Mouse (Mus musculus): ENCODE data around the gene Tiam1. TPM values are rescaled to one million over a fixed set of nuclear protein-coding genes. Genes with fewer than 3 reads are reported as not detected.
A peak's percentile ranks its signal among the peaks of the same experiment; 100 is the strongest.

The Tiam1 gene
- polyA plus RNA-seq, 1 experiment from 2014 or later: 24.1 TPM

- ATAC-seq (ENCODE audit: insufficient read depth, low FRiP score): no peak
- H3K4me3 ChIP-seq (replicated peaks; ENCODE audit: low read length): no peak overlapping the region
- peaks cover 7% of the 10 kb centered on the region for H3K9me3 ChIP-seq (replicated peaks; ENCODE audit: control insufficient read depth, low read length)
- no peaks in the 10 kb centered on the region for H3K4me1 ChIP-seq (ENCODE audit: control insufficient read depth, insufficient read depth, low read length)
- 74% methylated on average over 9 of the region's 9 CpGs for WGBS
- no peak overlapping the region for H3K4me2 ChIP-seq (ENCODE audit: low read depth, low read length)
- peaks cover 5% of the 10 kb centered on the region; the same call in 1 of the 2 replicates for H3K36me3 ChIP-seq (ENCODE audit: control insufficient read depth, insufficient read depth, low read length)
- no peaks in the 10 kb centered on the region for H3K27me3 ChIP-seq (ENCODE audit: control insufficient read depth, insufficient read depth, low read length)
- no peak overlapping the region for H3K9ac ChIP-seq (ENCODE audit: low read length)
- H3K27ac ChIP-seq (ENCODE audit: low read length): no peak overlapping the region
These were observed 292.2 kb downstream of the Tiam1 start for GRCm38 (mm10) chr16:89851333-89851732.

DNA sequence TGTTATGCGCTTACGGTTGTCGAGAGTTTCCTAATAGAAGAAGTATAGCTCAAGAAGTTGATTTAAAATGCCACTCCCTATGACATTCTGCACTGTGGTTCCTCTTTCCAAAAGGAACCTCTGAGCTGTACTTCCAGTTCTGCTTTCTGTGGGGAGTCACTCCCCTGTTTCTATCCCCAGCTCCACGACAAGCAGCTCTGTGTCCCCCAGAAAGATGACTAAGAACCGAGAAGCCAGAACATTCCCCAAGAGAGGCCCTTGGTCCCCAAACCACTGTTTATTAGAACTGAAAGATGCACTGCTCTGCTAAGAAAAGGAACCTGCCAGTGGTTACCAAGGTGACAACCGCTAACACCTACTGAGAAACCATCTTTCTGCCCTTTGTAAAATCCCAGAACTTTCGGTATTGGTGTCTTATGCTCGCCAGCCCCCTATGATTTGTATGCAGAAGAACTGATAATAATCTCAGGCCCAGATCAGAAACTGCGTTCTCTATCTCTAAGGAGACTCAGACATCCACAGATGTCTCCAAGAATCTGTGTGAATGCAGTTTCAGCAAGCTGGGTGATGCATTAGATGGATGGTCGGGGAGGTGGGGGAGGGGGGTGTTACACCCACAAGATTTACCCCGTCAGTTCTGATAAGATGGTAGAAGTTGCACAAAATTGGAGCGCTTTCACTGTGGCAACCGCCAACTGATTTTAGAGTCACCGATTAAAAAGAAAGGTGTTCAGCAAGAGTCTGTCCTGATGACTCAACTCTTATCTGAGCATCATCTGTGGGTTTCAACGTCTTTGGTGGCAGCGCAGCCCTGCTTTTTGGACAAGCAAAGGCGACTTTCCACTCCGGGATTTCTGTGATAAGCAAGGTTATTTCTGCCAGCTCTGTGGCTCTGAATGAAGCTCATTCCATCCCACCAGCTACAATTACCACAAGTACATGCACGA is 294.6 kb downstream of the Tiam1 start:
- H3K9ac ChIP-seq (ENCODE audit: low read length): no peak overlapping the region
- H3K4me3 ChIP-seq (replicated peaks; ENCODE audit: low read length): no peak overlapping the region
- H3K27ac ChIP-seq (ENCODE audit: low read length): no peak overlapping the region
- 87% methylated on average over 19 of the region's 19 CpGs for WGBS
- ATAC-seq (ENCODE audit: insufficient read depth, low FRiP score): no peak
- H3K4me2 ChIP-seq (ENCODE audit: low read depth, low read length): no peak overlapping the region
- H3K9me3 ChIP-seq (replicated peaks; ENCODE audit: control insufficient read depth, low read length): peaks cover 7% of the 10 kb centered on the region
- H3K27me3 ChIP-seq (ENCODE audit: control insufficient read depth, insufficient read depth, low read length): no peaks in the 10 kb centered on the region
- H3K36me3 ChIP-seq (ENCODE audit: control insufficient read depth, insufficient read depth, low read length): peaks cover 5% of the 10 kb centered on the region; the same call in 1 of the 2 replicates
- no peaks in the 10 kb centered on the region for H3K4me1 ChIP-seq (ENCODE audit: control insufficient read depth, insufficient read depth, low read length)

DNA sequence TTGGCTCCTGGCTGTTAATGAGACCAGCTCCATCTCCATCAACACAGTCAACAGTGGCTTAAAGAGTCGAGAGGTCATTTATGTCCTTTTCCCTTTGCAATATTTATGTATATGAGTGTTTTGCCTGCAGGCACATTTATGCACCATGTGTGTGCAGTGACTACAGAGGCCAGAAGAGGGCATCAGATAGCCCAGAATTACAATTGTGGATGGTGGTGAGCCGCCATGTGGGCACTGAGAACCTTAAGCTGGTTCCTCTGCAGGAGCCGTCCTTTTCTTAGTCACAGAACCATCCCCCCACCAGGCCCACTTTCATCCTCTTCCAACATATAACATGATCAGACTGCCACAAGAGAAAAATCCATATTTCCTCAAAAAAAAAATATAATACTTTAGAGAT is 295.4 kb downstream of the Tiam1 start:
- no peaks in the 10 kb centered on the region for H3K4me1 ChIP-seq (ENCODE audit: control insufficient read depth, insufficient read depth, low read length)
- H3K4me3 ChIP-seq (replicated peaks; ENCODE audit: low read length): no peak overlapping the region
- no peak for ATAC-seq (ENCODE audit: insufficient read depth, low FRiP score)
- peaks cover 7% of the 10 kb centered on the region for H3K9me3 ChIP-seq (replicated peaks; ENCODE audit: control insufficient read depth, low read length)
- H3K27ac ChIP-seq (ENCODE audit: low read length): no peak overlapping the region
- WGBS: 91% methylated on average over 3 of the region's 3 CpGs
- no peaks in the 10 kb centered on the region for H3K27me3 ChIP-seq (ENCODE audit: control insufficient read depth, insufficient read depth, low read length)
- H3K4me2 ChIP-seq (ENCODE audit: low read depth, low read length): no peak overlapping the region
- H3K9ac ChIP-seq (ENCODE audit: low read length): no peak overlapping the region
- peaks cover 5% of the 10 kb centered on the region; the same call in 1 of the 2 replicates for H3K36me3 ChIP-seq (ENCODE audit: control insufficient read depth, insufficient read depth, low read length)

DNA sequence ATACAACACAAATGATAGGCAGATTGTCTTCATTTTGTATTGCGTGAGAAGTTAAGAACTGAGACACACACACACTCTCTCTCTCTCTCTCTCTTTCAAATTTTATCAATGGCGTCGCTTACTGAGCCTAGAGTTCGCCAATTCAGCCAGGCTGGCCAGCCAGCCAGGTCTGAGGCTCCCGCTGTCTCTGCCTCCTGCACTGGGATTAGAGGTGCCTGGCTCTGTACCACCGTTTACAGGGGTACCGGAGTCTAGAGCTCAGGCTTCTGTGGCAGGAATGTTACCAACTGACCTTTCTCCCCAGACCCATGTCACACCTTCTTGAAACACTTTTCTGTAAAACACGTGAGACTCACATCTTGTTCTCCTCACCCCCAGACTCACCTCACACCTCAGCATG is 298.1 kb downstream of the Tiam1 start:
- no peak overlapping the region for H3K4me2 ChIP-seq (ENCODE audit: low read depth, low read length)
- H3K27me3 ChIP-seq (ENCODE audit: control insufficient read depth, insufficient read depth, low read length): no peaks in the 10 kb centered on the region
- no peak overlapping the region for H3K4me3 ChIP-seq (replicated peaks; ENCODE audit: low read length)
- 0 out of 2 replicates have a peak, but pooled peaks cover 3% of the 10 kb centered on the region for H3K4me1 ChIP-seq (ENCODE audit: control insufficient read depth, insufficient read depth, low read length)
- H3K36me3 ChIP-seq (ENCODE audit: control insufficient read depth, insufficient read depth, low read length): peaks cover 5% of the 10 kb centered on the region; the same call in 1 of the 2 replicates
- H3K27ac ChIP-seq (ENCODE audit: low read length): no peak overlapping the region; the same call in none of the 2 replicates
- H3K9me3 ChIP-seq (replicated peaks; ENCODE audit: control insufficient read depth, low read length): peaks cover 7% of the 10 kb centered on the region
- no peak overlapping the region for H3K9ac ChIP-seq (ENCODE audit: low read length)
- ATAC-seq (ENCODE audit: insufficient read depth, low FRiP score): no peak
- 71% methylated on average over 8 of the region's 8 CpGs for WGBS

- H3K4me1 ChIP-seq (ENCODE audit: control insufficient read depth, insufficient read depth, low read length): 0 out of 2 replicates have a peak, but pooled peaks cover 3% of the 10 kb centered on the region
These were observed 299.0 kb downstream of the Tiam1 start for GRCm38 (mm10) chr16:89844580-89844979.

GRCm38 (mm10) chr16:89841894-89842293 is 301.7 kb downstream of the Tiam1 start:
- Histone ChIP-seq H3K9ac (ENCODE audit: low read length) (no peak overlapping the region), H3K27ac (ENCODE audit: low read length) (no peak overlapping the region), H3K4me2 (ENCODE audit: low read depth, low read length) (no peak overlapping the region), H3K4me1 (ENCODE audit: control insufficient read depth, insufficient read depth, low read length) (0 out of 2 replicates have a peak, but pooled peaks cover 3% of the 10 kb centered on the region), H3K36me3 (ENCODE audit: control insufficient read depth, insufficient read depth, low read length) (no peaks in the 10 kb centered on the region), H3K4me3 (replicated peaks; ENCODE audit: low read length) (no peak overlapping the region), H3K9me3 (replicated peaks; ENCODE audit: control insufficient read depth, low read length) (no peaks in the 10 kb centered on the region), H3K27me3 (ENCODE audit: control insufficient read depth, insufficient read depth, low read length) (no peaks in the 10 kb centered on the region)
- 72% methylated on average over 6 of the region's 6 CpGs for WGBS
- ATAC-seq (ENCODE audit: insufficient read depth, low FRiP score): no peak

More at GRCm38 (mm10) chr16:89844580-89844979, 299.0 kb downstream of the Tiam1 start:
- Histone ChIP-seq H3K9me3 (replicated peaks; ENCODE audit: control insufficient read depth, low read length) (peaks cover 7% of the 10 kb centered on the region), H3K4me3 (replicated peaks; ENCODE audit: low read length) (no peak overlapping the region), H3K27me3 (ENCODE audit: control insufficient read depth, insufficient read depth, low read length) (no peaks in the 10 kb centered on the region), H3K27ac (ENCODE audit: low read length) (0 out of 2 replicates have a peak overlapping the region, but pooled peaks have one; percentile 36), H3K4me2 (ENCODE audit: low read depth, low read length) (no peak overlapping the region), H3K36me3 (ENCODE audit: control insufficient read depth, insufficient read depth, low read length) (peaks cover 5% of the 10 kb centered on the region; the same call in 1 of the 2 replicates), H3K9ac (ENCODE audit: low read length) (no peak overlapping the region)
- WGBS: 39% methylated on average over 5 of the region's 5 CpGs
- ATAC-seq (ENCODE audit: insufficient read depth, low FRiP score): peak; percentile 46; the same call in 1 of the 2 replicates

DNA sequence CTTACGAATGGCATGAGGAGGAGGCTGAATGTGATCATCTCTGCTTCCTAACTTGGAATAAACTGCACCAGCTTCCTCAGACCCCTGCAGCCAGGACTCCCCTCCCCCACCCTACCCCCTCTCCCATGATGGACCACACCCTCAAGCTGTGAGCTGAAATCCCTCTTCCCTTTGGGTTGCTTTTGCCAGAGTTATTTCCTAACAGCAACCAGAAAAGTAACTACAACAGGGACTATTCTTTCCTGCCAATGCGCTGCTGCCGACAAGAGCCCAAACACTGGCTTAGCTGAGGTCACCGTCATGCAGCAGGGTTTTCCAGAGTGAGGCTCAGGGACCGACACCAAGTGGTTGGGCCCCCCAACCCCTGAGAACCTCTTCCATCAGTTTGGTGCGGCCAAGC is 303.2 kb downstream of the Tiam1 start:
- Histone ChIP-seq H3K4me3 (replicated peaks; ENCODE audit: low read length) (no peak overlapping the region), H3K4me2 (ENCODE audit: low read depth, low read length) (no peak overlapping the region), H3K9me3 (replicated peaks; ENCODE audit: control insufficient read depth, low read length) (no peaks in the 10 kb centered on the region), H3K27ac (ENCODE audit: low read length) (no peak overlapping the region), H3K36me3 (ENCODE audit: control insufficient read depth, insufficient read depth, low read length) (no peaks in the 10 kb centered on the region), H3K9ac (ENCODE audit: low read length) (no peak overlapping the region), H3K4me1 (ENCODE audit: control insufficient read depth, insufficient read depth, low read length) (0 out of 2 replicates have a peak, but pooled peaks cover 3% of the 10 kb centered on the region), H3K27me3 (ENCODE audit: control insufficient read depth, insufficient read depth, low read length) (no peaks in the 10 kb centered on the region)
- 86% methylated on average over 6 of the region's 6 CpGs for WGBS
- ATAC-seq (ENCODE audit: insufficient read depth, low FRiP score): no peak

GRCm38 (mm10) chr16:89839829-89840228 is 303.7 kb downstream of the Tiam1 start:
- Histone ChIP-seq H3K4me1 (ENCODE audit: control insufficient read depth, insufficient read depth, low read length) (0 out of 2 replicates have a peak, but pooled peaks cover 3% of the 10 kb centered on the region), H3K36me3 (ENCODE audit: control insufficient read depth, insufficient read depth, low read length) (no peaks in the 10 kb centered on the region), H3K4me3 (replicated peaks; ENCODE audit: low read length) (no peak overlapping the region), H3K9ac (ENCODE audit: low read length) (no peak overlapping the region), H3K27ac (ENCODE audit: low read length) (no peak overlapping the region), H3K9me3 (replicated peaks; ENCODE audit: control insufficient read depth, low read length) (no peaks in the 10 kb centered on the region), H3K27me3 (ENCODE audit: control insufficient read depth, insufficient read depth, low read length) (no peaks in the 10 kb centered on the region), H3K4me2 (ENCODE audit: low read depth, low read length) (no peak overlapping the region)
- WGBS: 81% methylated on average over 5 of the region's 5 CpGs
- ATAC-seq (ENCODE audit: insufficient read depth, low FRiP score): no peak

DNA sequence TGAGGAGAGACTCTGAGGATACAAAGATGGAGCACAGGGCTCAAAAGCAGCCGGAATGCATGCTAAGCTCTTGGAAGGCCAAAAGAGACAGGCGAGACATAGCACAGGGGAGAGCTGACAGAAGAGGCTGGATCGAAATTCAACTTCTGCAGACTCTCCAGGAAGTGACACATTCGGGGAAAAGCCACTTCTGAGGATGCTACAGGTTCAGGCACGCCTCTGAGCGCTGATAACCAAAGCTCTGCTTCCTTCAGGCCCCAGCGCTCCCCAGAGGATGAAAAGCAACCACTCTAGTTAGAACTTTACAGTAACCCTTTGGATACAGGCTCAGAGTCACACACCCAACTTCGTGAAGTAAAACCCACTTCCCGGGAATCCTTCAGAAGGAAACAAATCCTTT is 306.5 kb downstream of the Tiam1 start:
- Histone ChIP-seq H3K27ac (ENCODE audit: low read length) (no peak overlapping the region), H3K4me1 (ENCODE audit: control insufficient read depth, insufficient read depth, low read length) (no peaks in the 10 kb centered on the region), H3K4me3 (replicated peaks; ENCODE audit: low read length) (no peak overlapping the region), H3K4me2 (ENCODE audit: low read depth, low read length) (no peak overlapping the region), H3K27me3 (ENCODE audit: control insufficient read depth, insufficient read depth, low read length) (no peaks in the 10 kb centered on the region), H3K9me3 (replicated peaks; ENCODE audit: control insufficient read depth, low read length) (no peaks in the 10 kb centered on the region), H3K9ac (ENCODE audit: low read length) (no peak overlapping the region), H3K36me3 (ENCODE audit: control insufficient read depth, insufficient read depth, low read length) (no peaks in the 10 kb centered on the region)
- 66% methylated on average over 9 of the region's 9 CpGs for WGBS
- no peak for ATAC-seq (ENCODE audit: insufficient read depth, low FRiP score)

All from stomach, embryonic 16.5 days (tissue).